Mouse (Mus musculus): Measurements from ENCODE around the gene Slc25a30. TPM values are rescaled to one million over a fixed set of nuclear protein-coding genes. Genes with fewer than 3 reads are reported as not detected.
"Not testable (repeated sequence)": the region's sequence is repeated elsewhere in the genome, so short reads cannot be mapped to it uniquely, and the experiment has no call there.

Gene Slc25a30
- 8.1 and 9.6 TPM in 2 replicates for polyA plus RNA-seq (2014; fragmentation: Nextera tagmentation; extraction: Ambion mirVana)

DNA sequence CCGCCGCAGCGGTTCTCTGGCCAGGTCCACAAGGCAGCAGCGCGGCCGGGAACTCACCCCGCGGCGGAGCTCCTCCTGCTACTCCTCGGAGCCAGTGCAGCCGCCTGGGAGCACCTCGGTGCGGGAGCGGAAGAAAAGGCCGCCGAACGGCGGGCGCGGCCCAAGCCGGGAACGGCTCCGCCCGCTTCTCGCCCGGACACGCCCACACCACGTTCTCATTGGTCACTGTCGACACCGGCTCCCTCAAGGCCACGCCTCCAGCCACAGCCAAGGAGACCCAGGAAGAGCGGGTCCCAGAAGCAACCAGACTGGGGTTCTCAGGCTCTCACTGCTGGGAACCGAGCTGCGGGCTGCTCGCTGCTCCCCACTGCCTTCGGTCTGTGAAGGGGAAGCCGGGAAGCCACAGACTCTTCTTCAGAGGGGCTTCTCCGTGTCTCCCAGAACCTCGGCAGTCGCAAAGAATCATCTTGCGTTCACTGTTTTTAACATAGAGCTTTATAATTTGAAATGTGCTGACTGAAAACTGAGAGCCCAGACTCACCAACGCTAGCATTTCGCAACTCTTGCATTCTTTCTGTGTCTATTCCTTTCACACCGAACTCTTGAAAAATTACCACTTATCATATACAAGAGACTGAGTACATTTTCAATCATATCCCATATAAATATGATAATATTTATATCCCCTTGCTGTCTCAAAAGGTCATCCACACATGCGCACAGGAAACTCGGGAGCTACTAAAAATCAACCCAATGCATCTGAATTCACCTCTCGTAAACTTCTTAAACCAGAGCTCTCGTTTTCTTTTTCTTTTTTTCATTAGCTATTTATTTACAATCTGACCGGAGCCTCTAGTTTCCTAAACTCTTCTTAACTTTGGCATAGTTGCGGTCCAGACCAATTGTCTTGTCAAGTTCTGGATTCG, at the start of gene Slc25a30:
Gene Slc25a30 (minus strand): TSS at position 170 of the 926 bp plus-strand sequence.
- peak within 1 kb of the TSS; percentile 65 for H3K9ac ChIP-seq (ENCODE audit: low read depth, low read length)
- H3K9me3 ChIP-seq (ENCODE audit: control insufficient read depth, low read length) = no peaks in the 10 kb centered on the region
- H3K36me3 ChIP-seq (ENCODE audit: control insufficient read depth, insufficient read depth, low read length) = no peaks in the 10 kb centered on the region
- H3K27me3 ChIP-seq (ENCODE audit: control insufficient read depth, insufficient read depth, low read length) = peaks cover 10% of the 10 kb centered on the region
- WGBS = 6% methylated on average over 48 of the region's 51 CpGs
- H3K4me3 ChIP-seq (ENCODE audit: low read length) = peak within 1 kb of the TSS; percentile 77
- peak within 1 kb of the TSS; percentile 49; the same call in 1 of the 2 replicates for H3K27ac ChIP-seq (ENCODE audit: low read depth, low read length)
- H3K4me1 ChIP-seq (ENCODE audit: control insufficient read depth, insufficient read depth, low read length) = no peaks in the 10 kb centered on the region
- ATAC-seq (ENCODE audit: low FRiP score, low TSS enrichment) = peak; percentile 99
- H3K4me2 ChIP-seq (replicated peaks; ENCODE audit: low read depth, low read length) = peak within 1 kb of the TSS; percentile 77

DNA sequence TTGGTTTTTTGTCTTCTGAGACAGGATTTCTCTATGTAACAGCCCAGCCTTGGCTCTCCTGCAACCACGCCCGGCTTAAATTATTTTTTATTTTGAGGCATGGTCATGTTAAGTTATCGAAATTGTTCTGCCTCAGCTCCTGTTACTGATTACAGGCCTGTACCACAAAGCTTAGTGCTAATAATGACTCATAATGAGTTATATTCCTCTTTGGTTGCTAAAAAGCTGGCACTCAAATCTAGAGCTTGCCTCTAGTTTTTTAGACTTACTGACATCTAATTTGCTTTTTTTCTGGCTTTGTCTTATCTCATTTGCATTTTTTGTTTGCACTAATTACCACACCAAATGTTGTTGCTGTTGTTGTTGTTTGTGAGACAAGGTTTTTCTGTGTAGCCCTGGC, 49.7 kb upstream of the Slc25a30 start:
- Histone ChIP-seq H3K27me3 (ENCODE audit: control insufficient read depth, insufficient read depth, low read length) (no peaks in the 10 kb centered on the region), H3K27ac (ENCODE audit: low read depth, low read length) (no peak overlapping the region), H3K4me3 (ENCODE audit: low read length) (no peak overlapping the region), H3K4me1 (ENCODE audit: control insufficient read depth, insufficient read depth, low read length) (peaks cover 17% of the 10 kb centered on the region), H3K9me3 (ENCODE audit: control insufficient read depth, low read length) (no peaks in the 10 kb centered on the region), H3K36me3 (ENCODE audit: control insufficient read depth, insufficient read depth, low read length) (no peaks in the 10 kb centered on the region), H3K9ac (ENCODE audit: low read depth, low read length) (no peak overlapping the region), H3K4me2 (replicated peaks; ENCODE audit: low read depth, low read length) (no peak overlapping the region)
- no peak for ATAC-seq (ENCODE audit: low FRiP score, low TSS enrichment)
- 92% methylated on average over 3 of the region's 3 CpGs for WGBS

DNA sequence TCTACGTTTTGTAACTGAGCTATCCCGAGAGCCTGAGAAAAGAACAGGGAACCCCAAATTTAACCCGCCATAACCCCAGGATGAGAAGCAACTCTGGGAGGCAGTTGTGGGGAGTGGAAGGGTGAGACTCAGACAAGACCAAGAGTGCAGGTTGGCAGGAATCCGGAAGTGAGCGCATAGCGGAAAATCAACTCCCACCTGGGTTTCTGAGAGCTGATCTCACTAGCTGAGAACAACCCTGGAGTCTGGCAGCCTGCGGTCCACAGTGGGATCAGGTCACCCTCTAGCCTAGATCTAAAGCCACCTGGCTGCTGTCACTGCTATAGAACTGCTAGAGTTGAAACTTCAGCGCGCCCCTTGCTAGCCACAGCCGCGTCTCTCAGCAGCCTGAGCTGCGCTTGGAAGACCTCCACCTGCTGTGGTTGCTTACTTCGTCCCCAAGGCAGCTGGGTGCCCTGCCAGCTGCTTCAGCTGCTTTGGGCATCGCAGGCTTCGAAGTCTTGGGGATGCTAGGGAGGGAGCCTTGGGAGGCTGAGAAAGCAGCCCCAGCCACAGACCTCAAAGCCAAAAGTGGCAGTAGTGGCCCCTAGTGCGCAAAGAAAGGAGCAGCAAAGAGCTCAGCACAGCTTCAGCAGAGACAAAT, 48.0 kb upstream of the Slc25a30 start:
- Histone ChIP-seq H3K36me3 (ENCODE audit: control insufficient read depth, insufficient read depth, low read length) (no peaks in the 10 kb centered on the region), H3K27ac (ENCODE audit: low read depth, low read length) (peak overlapping the region; percentile 97), H3K4me2 (replicated peaks; ENCODE audit: low read depth, low read length) (peak overlapping the region; percentile 92), H3K27me3 (ENCODE audit: control insufficient read depth, insufficient read depth, low read length) (no peaks in the 10 kb centered on the region), H3K4me1 (ENCODE audit: control insufficient read depth, insufficient read depth, low read length) (peaks cover 17% of the 10 kb centered on the region), H3K9me3 (ENCODE audit: control insufficient read depth, low read length) (no peaks in the 10 kb centered on the region), H3K4me3 (ENCODE audit: low read length) (peak overlapping the region; percentile 45), H3K9ac (ENCODE audit: low read depth, low read length) (peak overlapping the region; percentile 79)
- peak; percentile 55 for ATAC-seq (ENCODE audit: low FRiP score, low TSS enrichment)
- WGBS = under 1% methylated on average over 16 of the region's 16 CpGs

DNA sequence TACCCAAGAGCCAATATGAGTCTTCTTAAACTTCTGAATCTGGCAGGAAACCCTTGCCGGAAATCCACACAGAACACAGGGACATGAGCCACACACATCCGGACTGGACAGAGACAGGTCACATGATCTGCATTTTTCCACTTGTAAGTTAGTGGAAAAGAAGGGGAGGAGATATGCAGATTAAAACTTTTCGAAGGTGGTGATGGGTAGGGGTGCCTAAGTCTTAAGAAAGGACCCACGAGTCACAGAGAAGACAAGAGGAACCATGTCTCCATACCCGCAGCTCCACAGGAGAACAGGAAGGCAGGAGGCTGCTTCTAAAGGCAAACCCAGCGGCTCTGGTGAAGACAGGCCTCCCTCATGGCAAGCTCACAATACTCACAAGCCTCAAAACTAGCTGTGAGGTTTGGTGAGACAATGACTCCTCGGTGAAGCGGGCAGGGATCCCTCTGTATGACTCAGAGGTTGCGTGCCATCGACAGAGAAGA, 47.5 kb upstream of the Slc25a30 start:
- peak; percentile 91 for ATAC-seq (ENCODE audit: low FRiP score, low TSS enrichment)

DNA sequence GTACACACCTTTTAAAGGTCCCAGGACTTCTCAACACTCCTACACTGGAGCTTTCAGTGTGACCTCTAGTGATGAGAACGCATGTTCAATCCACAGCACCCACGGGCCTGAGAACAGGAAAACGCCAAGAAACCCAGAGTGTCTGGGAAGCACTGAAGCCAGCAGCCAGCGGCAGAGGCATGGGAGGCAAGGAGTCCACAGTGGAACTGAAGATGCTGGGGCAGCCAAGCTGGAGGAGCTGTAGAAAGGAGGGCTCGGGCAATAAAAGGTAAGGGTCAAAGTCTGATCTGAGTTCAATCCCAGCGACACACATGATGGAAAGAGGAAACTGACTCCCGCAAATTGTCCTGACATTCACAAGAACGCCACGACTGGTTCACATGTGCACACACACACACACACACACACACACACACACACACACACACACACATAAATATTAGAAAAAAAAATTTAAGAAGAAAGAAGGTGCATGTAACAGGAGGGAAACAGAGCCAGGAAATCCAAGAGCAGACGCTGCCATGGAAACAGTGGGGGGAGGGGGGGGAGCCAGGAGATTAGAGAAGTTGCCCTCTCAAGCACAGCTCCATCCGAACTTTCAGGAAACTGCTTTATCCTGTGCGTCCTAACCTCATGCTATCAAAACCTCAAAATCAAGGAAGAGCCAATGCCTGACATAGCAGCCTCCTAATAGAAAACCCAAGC, 46.9 kb upstream of the Slc25a30 start:
- H3K9ac ChIP-seq (ENCODE audit: low read depth, low read length) = peak overlapping the region; percentile 79
- H3K27me3 ChIP-seq (ENCODE audit: control insufficient read depth, insufficient read depth, low read length) = no peaks in the 10 kb centered on the region
- 6% methylated on average over 12 of the region's 12 CpGs for WGBS
- peaks cover 18% of the 10 kb centered on the region for H3K4me1 ChIP-seq (ENCODE audit: control insufficient read depth, insufficient read depth, low read length)
- no peaks in the 10 kb centered on the region for H3K36me3 ChIP-seq (ENCODE audit: control insufficient read depth, insufficient read depth, low read length)
- ATAC-seq (ENCODE audit: low FRiP score, low TSS enrichment) = peak; percentile 37
- peak overlapping the region; percentile 45 for H3K4me3 ChIP-seq (ENCODE audit: low read length)
- no peaks in the 10 kb centered on the region for H3K9me3 ChIP-seq (ENCODE audit: control insufficient read depth, low read length)
- H3K4me2 ChIP-seq (replicated peaks; ENCODE audit: low read depth, low read length) = peak overlapping the region; percentile 92
- H3K27ac ChIP-seq (ENCODE audit: low read depth, low read length) = peak overlapping the region; percentile 97

More for the DNA sequence above, 47.5 kb upstream of the Slc25a30 start:
- WGBS = under 1% methylated on average over 10 of the region's 10 CpGs
- Histone ChIP-seq H3K27me3 (ENCODE audit: control insufficient read depth, insufficient read depth, low read length) (no peaks in the 10 kb centered on the region), H3K27ac (ENCODE audit: low read depth, low read length) (peak overlapping the region; percentile 97), H3K36me3 (ENCODE audit: control insufficient read depth, insufficient read depth, low read length) (no peaks in the 10 kb centered on the region), H3K4me2 (replicated peaks; ENCODE audit: low read depth, low read length) (peak overlapping the region; percentile 92), H3K9me3 (ENCODE audit: control insufficient read depth, low read length) (no peaks in the 10 kb centered on the region), H3K9ac (ENCODE audit: low read depth, low read length) (peak overlapping the region; percentile 79), H3K4me3 (ENCODE audit: low read length) (peak overlapping the region; percentile 45), H3K4me1 (ENCODE audit: control insufficient read depth, insufficient read depth, low read length) (peaks cover 17% of the 10 kb centered on the region)

DNA sequence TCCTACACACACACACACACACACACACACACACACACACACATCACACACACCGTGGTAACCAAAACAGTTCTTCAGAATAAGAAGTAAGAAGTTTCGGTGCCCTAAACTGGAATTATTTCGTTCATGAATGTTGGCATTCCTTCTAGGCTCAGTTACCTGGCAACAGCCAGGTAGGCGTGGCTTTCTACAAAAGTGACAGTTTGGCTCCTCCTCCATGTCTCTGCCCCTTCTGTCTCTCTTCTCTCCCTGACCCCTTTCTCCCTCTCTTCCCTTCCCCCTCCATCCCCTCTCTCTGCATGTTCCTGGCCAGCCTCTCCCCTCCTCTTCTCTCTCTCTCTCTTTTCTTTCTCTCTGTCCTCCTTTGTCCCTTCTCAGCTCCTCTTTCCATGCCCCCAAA, 46.1 kb upstream of the Slc25a30 start:
- Histone ChIP-seq H3K27ac (ENCODE audit: low read depth, low read length) (peak overlapping the region; percentile 97; the same call in 1 of the 2 replicates), H3K4me3 (ENCODE audit: low read length) (peak overlapping the region; percentile 45; the same call in 1 of the 2 replicates), H3K4me2 (replicated peaks; ENCODE audit: low read depth, low read length) (peak overlapping the region; percentile 92), H3K9ac (ENCODE audit: low read depth, low read length) (no peak overlapping the region), H3K36me3 (ENCODE audit: control insufficient read depth, insufficient read depth, low read length) (no peaks in the 10 kb centered on the region), H3K9me3 (ENCODE audit: control insufficient read depth, low read length) (no peaks in the 10 kb centered on the region), H3K27me3 (ENCODE audit: control insufficient read depth, insufficient read depth, low read length) (no peaks in the 10 kb centered on the region), H3K4me1 (ENCODE audit: control insufficient read depth, insufficient read depth, low read length) (peaks cover 23% of the 10 kb centered on the region)
- WGBS = 45% methylated on average over 4 of the region's 4 CpGs
- no peak for ATAC-seq (ENCODE audit: low FRiP score, low TSS enrichment)

DNA sequence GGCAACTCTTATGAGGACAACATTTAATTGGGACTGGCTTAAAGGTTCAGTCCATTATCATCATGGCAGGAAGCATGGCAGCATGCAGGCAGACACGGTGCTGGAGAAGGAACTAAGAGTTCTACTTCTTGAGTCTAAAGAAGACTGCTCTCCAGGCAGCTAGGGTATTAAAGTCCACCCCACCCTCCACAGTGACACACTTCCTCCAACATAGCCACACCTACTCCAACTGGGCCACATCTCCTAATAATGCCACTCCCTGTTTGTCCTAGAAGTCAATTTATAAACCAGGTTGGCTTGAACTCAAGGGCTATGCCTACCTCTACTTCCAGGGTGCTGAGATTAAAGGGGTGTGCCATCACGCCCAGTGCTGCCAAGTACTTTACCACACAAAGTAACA, 45.2 kb upstream of the Slc25a30 start:
- Histone ChIP-seq H3K4me1 (ENCODE audit: control insufficient read depth, insufficient read depth, low read length) (peaks cover 18% of the 10 kb centered on the region), H3K9me3 (ENCODE audit: control insufficient read depth, low read length) (no peaks in the 10 kb centered on the region), H3K27ac (ENCODE audit: low read depth, low read length) (no peak overlapping the region), H3K9ac (ENCODE audit: low read depth, low read length) (no peak overlapping the region), H3K4me2 (replicated peaks; ENCODE audit: low read depth, low read length) (no peak overlapping the region), H3K27me3 (ENCODE audit: control insufficient read depth, insufficient read depth, low read length) (no peaks in the 10 kb centered on the region), H3K36me3 (ENCODE audit: control insufficient read depth, insufficient read depth, low read length) (no peaks in the 10 kb centered on the region), H3K4me3 (ENCODE audit: low read length) (no peak overlapping the region)
- 93% methylated on average over 2 of the region's 2 CpGs for WGBS
- ATAC-seq (ENCODE audit: low FRiP score, low TSS enrichment) = no peak

DNA sequence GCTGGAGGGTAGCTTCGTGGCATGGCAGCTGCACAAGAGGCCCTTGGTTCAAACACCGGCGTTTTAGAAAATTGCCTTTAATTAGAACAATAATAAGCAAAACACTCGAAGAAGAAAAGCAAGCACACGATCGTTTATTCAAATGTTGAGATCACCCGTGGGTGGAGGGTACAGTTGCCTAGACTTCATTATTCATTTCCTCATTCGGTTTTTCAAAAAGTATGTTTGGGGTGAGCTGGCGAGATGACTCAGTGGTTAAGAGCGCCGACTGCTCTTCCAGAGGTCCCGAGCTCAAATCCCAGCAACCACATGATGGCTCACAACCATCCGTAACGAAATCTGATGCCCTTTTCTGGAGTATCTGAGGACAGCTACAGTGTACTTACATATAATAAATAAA, 43.0 kb upstream of the Slc25a30 start:
- not testable (repeated sequence) for H3K27me3 ChIP-seq (ENCODE audit: control insufficient read depth, insufficient read depth, low read length); ATAC-seq (ENCODE audit: low FRiP score, low TSS enrichment); H3K9ac ChIP-seq (ENCODE audit: low read depth, low read length); H3K4me2 ChIP-seq (replicated peaks; ENCODE audit: low read depth, low read length); H3K36me3 ChIP-seq (ENCODE audit: control insufficient read depth, insufficient read depth, low read length); H3K9me3 ChIP-seq (ENCODE audit: control insufficient read depth, low read length); H3K27ac ChIP-seq (ENCODE audit: low read depth, low read length); H3K4me3 ChIP-seq (ENCODE audit: low read length)
- WGBS = 62% methylated on average over 14 of the region's 14 CpGs
- H3K4me1 ChIP-seq (ENCODE audit: control insufficient read depth, insufficient read depth, low read length) = peaks cover 10% of the 10 kb centered on the region; the same call in 1 of the 2 replicates
